Mouse (Mus musculus): ENCODE data around the gene 4930556J24Rik. TPM values are rescaled to one million over a fixed set of nuclear protein-coding genes. Genes with fewer than 3 reads are reported as not detected.

The 4930556J24Rik gene
- under 1 TPM in 1 of 2 experiments, not detected in 1; 0.16 TPM for polyA plus RNA-seq (2017; shearing (Covaris generic))

GRCm38 (mm10) chr11:3976678-3977077 is at the start of gene 4930556J24Rik:
Gene 4930556J24Rik, minus strand, starts transcription at chr11:3976778.

GRCm38 (mm10) chr11:3983291-3983862 is 6.8 kb upstream of the 4930556J24Rik start, which contains the start of gene Gal3st1:
Gene Gal3st1, plus strand, starts transcription at chr11:3983636.

GRCm38 (mm10) chr11:3963610-3964415 is 12.8 kb downstream of the 4930556J24Rik start, which contains the start of gene Pes1:
Gene Pes1, plus strand, starts transcription at chr11:3963975.

GRCm38 (mm10) chr11:3931511-3932211 is 44.9 kb downstream of the 4930556J24Rik start, which contains the start of gene Tcn2:
Gene Tcn2, minus strand, starts transcription at chr11:3932159.

GRCm38 (mm10) chr11:3914109-3914840 is 62.3 kb downstream of the 4930556J24Rik start, which contains the start of gene Slc35e4:
Gene Slc35e4, minus strand, starts transcription at chr11:3914664.

GRCm38 (mm10) chr11:3894406-3895281 is 81.9 kb downstream of the 4930556J24Rik start, which contains the start of the genes 4921536K21Rik and Dusp18:
Gene 4921536K21Rik, minus strand, starts transcription at chr11:3895098.
Gene Dusp18, plus strand, starts transcription at chr11:3895240.

Other genes starting within 250 kb of the 4930556J24Rik start
- under 1 TPM; 0.19 to 0.39 TPM for gene Osbp2, start 112.9 kb downstream of the 4930556J24Rik start, polyA plus RNA-seq (2017; shearing (Covaris generic))
- not detected for gene 4921536K21Rik, start 81.7 kb downstream of the 4930556J24Rik start, polyA plus RNA-seq (2017; shearing (Covaris generic))
- gene Dusp18, start 81.5 kb downstream of the 4930556J24Rik start, polyA plus RNA-seq (2017; shearing (Covaris generic)): under 1 TPM in 1 of 2 experiments, not detected in 1; 0.23 TPM
- 1 to 10 TPM in 1 of 2 experiments, under 1 TPM in 1; 0.93 to 1.2 TPM for gene Slc35e4, start 62.1 kb downstream of the 4930556J24Rik start, polyA plus RNA-seq (2017; shearing (Covaris generic))
- gene Tcn2, start 44.6 kb downstream of the 4930556J24Rik start, polyA plus RNA-seq (2017; shearing (Covaris generic)): 10 to 100 TPM; 13.6 to 34.9 TPM
- gene Pes1, start 12.8 kb downstream of the 4930556J24Rik start, polyA plus RNA-seq (2017; shearing (Covaris generic)): 10 to 100 TPM; 65.1 to 85.9 TPM
- gene Gal3st1, start 6.9 kb upstream of the 4930556J24Rik start, polyA plus RNA-seq (2017; shearing (Covaris generic)): under 1 TPM in 1 of 2 experiments, not detected in 1; 0.36 TPM
- gene Sec14l4, start 54.7 kb upstream of the 4930556J24Rik start, polyA plus RNA-seq (2017; shearing (Covaris generic)): under 1 TPM in 1 of 2 experiments, not detected in 1; 0.23 TPM
- gene Sec14l3, start 88.1 kb upstream of the 4930556J24Rik start, polyA plus RNA-seq (2017; shearing (Covaris generic)): not detected
- 1 to 10 TPM; 1.6 to 2.1 TPM for gene Mtfp1, start 118.7 kb upstream of the 4930556J24Rik start, polyA plus RNA-seq (2017; shearing (Covaris generic))
- gene Sec14l2, start 146.6 kb upstream of the 4930556J24Rik start, polyA plus RNA-seq (2017; shearing (Covaris generic)): 1 to 10 TPM in 1 of 2 experiments, under 1 TPM in 1; 0.64 to 1.6 TPM
- 10 to 100 TPM; 39.7 to 53.0 TPM for gene Rnf215, start 158.4 kb upstream of the 4930556J24Rik start, polyA plus RNA-seq (2017; shearing (Covaris generic))
- 1 to 10 TPM; 1.5 to 2.9 TPM for gene Ccdc157, start 183.5 kb upstream of the 4930556J24Rik start, polyA plus RNA-seq (2017; shearing (Covaris generic))
- 10 to 100 TPM; 47.2 to 68.5 TPM for gene Sf3a1, start 183.6 kb upstream of the 4930556J24Rik start, polyA plus RNA-seq (2017; shearing (Covaris generic))
- gene Tbc1d10a, start 210.0 kb upstream of the 4930556J24Rik start, polyA plus RNA-seq (2017; shearing (Covaris generic)): 10 to 100 TPM; 88.5 to 90.6 TPM
- 10 to 100 TPM; 47.4 to 66.5 TPM for gene Castor1, start 241.4 kb upstream of the 4930556J24Rik start, polyA plus RNA-seq (2017; shearing (Covaris generic))